Mouse (Mus musculus) gastrocnemius, postnatal 4 days (tissue): Measurements from ENCODE around the gene Phyhd1. TPM values are rescaled to one million over a fixed set of nuclear protein-coding genes. Genes with fewer than 3 reads are reported as not detected.
A peak's percentile ranks its signal among the peaks of the same experiment; 100 is the strongest.

Experiments used
- DNase-seq, 2 experiments: peaks; one replicate each; pipeline ENCODE4 v3.0.0; 2021 to 2022; ENCODE audit warnings: low spot score in 2 of 2, mixed read lengths in 2 of 2
- total RNA-seq, 2 experiments: library from RNA; stranded (reverse); gene quantifications; 2 replicates each; pipeline ENCODE4 v1.2.3; 2021

Phyhd1 gene
- total RNA-seq, 2 experiments from 2014 or later: 16.7 to 19.3 TPM

DNA sequence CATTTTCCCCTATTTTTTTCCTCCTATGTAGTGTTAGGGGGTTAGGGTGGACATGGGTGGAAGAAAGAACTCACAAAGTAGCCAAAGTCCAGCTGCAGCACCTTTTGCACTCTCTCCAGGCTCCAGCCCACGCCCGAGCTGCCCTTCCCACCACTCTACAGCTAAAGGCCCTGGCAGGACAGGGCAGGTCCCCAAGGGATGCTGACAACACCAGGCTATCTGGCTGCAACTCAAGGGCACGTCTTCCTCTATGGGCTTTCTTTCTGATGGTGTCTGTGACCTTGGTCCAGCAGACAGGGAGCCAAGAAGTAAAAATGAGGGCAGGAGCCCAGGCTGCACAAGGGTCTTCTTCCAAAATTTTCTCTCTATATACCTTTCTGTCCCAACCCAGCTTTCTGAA, 15.6 kb downstream of the Phyhd1 start:
- no peak for DNase-seq

DNA sequence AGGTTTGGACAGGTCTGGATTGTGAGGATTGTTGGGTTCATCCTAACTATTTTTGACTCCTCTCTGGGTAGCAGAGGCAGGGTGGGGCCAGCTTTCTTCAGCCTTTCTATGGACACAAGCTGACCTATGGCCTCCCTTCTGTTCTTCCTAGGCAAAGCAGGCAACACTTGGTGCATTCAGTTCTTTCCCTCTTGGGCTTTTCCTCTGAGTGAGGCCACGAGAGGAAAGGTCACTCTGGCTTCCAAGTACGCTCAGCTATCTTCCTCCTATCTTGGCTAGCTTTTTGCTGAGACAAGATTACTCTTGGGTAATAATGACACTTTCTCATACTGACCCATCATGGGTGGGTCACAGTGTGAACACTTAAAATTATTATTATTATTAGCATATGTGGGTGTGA, 17.2 kb downstream of the Phyhd1 start:
- DNase-seq: no peak

DNA sequence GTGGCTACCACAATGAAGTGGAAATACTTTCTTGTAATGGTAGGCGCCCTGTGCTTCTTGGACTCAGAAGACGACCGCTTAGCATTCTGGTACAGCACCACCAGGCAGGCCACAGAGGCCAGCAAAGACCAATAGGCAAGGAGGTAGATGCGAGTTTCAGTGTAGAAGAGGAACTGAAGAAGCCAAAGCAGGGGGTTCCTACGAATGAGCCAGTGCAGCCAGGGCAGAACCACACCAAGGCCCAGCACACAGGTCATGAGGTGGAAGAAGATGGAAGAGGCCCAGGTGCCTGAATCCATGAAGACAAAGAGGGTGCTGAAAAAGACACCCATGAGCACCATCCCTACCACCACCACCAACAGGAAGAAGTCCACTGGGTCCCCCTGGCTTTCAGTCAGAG, 19.0 kb downstream of the Phyhd1 start:
- no peak for DNase-seq

DNA sequence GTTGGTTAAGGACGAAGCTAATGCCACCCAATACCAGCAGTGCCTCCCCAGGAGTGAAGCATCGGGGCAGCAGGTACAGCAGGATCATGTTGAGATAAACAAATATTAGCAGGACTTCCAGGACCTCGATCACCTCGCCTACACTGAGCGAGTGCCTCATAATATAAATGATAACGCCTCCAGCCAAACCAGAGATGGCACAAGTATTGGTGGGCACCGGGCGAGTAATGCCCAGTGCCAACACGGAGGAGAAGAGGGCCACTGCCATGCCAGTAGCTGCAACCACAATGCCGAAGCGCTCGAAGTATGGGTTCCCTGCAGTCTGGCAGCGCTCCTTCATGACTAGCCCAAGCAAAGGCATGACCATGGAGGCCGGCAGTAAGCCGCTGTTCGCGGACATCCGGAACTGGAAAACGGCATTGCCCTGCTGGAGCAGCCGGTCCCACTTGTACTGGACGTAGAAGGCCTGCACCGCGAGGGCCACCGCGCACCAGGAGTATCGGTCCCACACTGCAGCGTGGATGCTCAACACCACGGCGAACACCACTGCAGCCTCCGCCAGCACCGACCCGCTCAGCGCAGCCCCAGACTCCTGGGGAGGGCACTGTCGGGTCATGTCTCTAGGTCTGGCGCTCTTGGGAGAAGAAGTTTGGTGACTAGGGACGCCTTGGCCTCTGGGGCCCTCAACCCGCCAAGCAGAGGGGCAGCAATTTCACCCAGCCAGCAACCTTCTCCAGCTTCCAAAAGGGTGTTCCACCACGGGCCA, 19.6 kb downstream of the Phyhd1 start:
- DNase-seq: peak in 1 of 2 experiments; percentile 25

DNA sequence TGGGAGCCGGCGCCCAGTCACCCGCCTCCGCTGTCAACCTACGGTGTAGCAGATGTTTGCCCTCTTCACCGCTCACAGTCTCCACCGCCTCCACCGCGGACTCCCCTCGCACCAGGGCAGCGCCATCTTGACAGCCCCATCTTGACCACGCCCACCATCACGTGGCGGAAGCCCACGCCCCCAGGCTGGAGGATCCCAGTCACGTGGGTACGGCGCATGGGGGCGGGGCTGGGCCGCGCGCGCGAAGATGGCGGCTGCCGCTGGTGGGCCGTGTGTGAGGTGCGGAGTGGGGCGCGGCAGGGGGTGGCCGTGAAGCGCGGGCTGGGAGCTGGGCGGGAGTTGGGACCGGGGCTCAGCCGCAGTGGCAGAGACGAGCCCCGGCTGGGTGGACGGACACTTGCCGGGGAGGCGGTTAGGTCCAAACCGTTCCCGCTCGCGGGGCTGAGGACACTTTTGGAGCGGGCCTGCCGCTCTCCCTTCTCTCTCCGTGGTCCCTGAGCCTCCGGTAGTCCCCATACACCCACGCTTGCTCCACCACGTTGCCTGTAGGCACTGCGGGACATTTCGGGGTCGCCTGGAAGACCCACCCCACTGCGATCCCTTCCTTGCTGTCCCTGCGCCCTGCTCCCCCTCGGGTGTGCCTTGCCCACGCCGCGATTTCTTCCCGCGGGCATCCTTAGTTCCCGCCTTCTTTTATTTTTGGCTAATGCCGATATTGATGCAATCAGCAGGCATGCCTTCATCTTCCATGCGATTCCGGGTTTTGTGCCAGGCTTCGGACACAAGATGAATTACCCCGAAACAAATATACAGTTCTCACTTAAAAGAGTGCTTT, 20.4 kb downstream of the Phyhd1 start, which contains the start of the genes Dolk and Nup188:
Dolk (minus strand) TSS at position 143 of the 835 bp plus-strand sequence.
Nup188 (plus strand) TSS at position 206 of the 835 bp plus-strand sequence.
- peak; percentile 99 for DNase-seq

DNA sequence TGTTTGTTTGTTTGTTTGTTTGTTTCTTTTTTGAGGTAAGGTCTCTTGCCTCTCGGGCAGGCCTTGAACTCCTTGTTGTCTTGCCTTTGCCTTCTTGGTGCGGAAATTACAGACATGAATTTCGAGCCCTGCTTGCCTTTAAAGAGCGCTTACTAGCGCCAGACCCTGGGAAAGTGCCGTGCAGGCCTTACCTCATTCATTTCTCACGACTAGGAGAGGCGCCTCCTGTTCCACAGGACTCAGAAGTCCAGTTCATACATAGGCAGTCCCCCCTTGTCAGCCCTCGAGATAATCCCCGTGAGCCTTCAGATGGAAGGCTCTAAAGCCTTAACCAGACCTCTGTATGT, 21.0 kb downstream of the Phyhd1 start:
- no peak for DNase-seq

DNA sequence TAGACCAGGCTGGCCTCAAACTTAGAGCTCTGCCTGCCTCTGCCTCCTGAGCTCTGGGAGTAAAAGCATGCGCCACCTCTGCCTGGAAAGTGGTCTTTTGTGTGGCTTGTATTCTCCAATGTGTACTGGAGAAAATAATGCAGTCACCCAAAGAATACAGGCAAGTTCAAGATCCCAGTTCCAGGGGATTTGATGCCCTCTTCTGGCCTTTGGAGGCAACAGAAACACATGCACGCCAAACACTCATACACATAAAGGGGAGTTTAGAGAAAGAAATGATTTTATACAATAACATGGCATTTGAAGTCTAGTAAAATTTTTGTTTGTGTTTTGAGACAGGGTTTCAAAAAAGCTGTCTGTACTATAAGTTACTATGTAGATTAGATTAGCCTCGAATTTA, 33.5 kb downstream of the Phyhd1 start:
- DNase-seq: no peak

DNA sequence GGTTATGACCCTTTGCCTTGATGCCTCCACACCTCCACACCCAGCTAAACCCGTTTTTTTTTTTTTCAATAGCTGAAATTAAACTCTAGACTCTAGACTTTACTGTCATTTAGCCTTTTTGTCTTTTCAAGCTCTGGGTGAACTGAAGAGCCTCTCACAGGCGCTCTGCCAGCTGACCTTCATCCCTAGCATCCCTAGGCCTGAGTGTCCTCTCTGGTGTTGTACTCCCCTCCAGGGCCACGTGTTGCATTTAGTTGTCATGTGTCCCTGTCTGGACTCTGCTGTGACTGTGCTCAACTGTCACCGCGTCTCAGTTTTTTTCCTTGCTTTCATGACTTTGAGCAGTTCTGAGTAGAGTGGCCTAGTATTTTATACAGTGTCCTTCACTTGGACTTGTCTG, 34.0 kb downstream of the Phyhd1 start:
- DNase-seq: no peak

DNA sequence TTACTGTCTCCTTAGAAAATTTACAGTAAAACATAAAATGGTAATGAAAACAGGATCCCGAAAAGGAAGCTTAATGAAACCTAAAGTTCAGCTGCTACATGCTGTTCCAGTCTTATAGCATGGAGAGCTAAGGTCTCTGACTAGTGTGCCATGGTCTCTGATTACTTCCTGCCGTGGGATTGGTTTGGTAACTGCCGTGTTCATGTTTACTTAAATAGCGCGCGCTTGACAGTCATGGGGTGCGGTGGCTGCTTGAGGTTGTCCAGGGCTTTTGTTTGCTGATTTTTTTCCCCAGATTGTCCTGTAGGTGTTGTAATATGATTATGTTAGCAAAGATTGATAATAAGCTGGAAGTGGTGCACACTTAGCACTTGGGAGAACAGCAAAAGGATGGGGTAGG, 40.1 kb downstream of the Phyhd1 start:
- DNase-seq: no peak

DNA sequence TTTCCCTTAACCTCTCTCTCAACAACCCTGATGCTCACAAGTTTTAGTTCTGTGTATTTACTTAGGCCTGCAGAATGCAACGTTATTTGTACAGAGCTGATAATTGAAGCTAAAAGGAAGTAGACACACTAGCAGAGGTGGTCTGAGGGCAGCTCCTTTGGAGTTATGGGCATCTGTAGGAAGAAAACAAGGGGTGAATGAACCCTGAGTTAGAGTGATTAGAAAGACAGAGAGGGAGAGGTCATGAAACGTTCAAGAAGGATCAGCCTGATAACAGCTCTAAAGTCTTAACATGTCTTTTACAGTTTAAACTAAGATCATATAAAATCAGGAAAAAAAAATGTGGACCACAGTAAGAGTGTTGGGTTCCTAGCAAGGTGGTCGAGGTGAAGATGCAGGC, 43.3 kb downstream of the Phyhd1 start:
- DNase-seq: no peak

DNA sequence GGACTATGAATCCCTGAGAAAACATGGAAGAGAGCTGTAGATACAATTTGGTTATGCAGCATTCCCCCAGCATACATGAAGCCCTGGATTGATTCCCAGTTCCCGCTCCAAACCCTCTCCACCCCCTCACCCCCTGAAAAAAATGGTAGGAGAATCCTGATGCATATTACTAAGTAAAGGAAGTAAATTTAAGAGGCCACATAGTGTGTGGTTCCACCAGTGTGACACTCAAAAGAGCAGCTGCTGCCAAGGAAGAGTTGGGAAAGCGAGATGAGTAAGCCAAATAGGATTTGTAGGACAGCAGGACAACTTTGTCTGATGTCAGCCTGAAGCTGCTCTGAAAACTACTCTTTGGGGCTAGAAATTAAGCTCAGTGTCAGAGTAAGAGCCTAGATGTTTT, 45.5 kb downstream of the Phyhd1 start:
- DNase-seq: no peak

DNA sequence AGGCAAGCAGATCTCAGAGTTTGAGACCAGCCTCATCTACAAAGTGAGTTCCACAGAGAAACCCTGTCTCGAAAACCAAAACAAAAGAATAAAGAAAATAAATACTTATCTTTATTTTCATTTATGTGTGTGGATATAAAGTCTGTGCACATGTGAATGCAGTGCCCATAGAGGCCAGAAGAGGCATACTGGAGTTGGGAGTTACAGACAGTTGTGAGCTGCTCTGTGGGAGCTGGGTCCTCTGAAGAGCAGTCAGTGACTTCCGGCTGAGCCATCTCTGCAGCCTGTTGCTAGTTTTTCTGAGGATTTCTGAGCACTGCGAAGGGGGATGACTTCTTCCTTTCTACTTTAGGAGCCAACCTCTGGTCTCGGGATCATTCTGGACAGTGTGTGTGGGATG, 50.1 kb downstream of the Phyhd1 start:
- no peak for DNase-seq

DNA sequence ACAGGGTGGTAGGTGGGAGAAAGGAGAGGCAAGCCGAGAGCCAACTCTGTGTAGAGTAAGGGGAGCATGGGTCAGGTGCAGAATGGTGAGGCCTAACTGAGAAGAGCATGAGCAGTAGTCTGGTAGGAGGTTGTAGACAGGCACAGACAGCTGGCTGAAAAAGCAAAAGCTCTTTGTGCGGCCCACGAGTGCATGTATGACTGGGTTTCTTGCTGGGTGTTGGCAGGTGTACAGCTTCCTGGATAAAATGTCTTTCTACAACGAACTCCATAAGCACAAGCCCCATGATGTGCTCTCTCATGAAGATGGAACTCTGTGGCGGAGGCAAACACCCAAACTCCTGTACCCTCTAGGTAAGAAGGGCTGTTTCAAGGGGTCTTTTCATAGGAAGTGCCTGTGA, 51.0 kb downstream of the Phyhd1 start:
- no peak for DNase-seq

DNA sequence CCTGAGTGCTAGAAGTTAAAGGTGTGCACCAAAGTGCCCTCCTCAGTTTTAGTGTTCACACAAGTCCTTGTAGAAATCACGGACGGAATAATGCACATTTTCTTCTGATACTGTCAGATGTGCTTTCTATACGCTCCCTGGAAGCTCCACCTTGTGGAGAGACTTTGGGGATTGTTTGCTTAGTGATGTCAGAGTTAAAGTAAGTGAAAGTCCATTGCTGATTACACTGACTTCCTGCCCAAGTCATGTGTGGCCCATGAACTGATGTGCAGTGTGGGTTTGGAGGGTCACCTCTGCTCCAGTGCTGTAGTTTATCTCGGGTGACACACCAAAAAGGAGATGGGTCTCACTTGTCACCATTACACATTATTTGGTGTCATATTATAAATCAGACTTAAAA, 53.3 kb downstream of the Phyhd1 start:
- no peak for DNase-seq

DNA sequence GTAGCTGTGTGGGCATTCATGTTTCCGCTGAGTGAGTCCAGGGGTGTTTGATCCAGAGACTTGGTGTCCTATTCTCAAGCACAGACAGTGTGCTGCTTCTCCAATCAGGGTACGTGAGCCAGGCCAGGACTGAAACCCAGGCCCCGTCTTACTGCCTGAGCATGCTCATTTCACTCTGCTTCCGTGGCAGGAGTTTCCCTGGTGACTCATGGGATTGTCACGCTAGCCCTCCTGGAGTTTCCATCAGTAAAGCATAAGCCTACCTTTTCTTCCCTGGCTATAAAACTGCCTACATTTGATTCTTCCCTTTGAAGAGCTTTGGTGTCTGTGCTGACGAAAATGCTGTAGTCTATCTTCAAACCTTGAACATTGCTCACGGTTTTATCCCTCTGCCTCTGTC, 57.1 kb downstream of the Phyhd1 start:
- no peak for DNase-seq

DNA sequence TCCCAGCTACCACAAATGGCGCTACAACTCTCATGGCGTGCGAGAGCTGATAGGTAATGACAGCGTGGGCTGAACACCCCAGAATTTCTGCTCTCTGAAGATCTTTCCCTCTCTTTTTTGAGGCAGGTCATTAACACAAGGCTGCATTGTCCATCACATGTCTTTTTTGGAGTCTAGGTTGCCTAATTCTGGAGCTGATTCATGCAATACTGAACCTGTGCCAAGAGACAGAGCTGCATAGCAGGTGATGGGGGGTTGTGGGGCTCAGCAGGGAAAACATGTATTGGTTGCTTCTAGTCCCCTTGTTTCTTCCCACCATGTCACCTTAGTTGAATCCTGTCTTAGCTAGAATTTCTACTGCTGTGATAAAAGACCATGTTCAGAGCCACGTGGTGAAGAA, 59.3 kb downstream of the Phyhd1 start:
- DNase-seq: no peak

DNA sequence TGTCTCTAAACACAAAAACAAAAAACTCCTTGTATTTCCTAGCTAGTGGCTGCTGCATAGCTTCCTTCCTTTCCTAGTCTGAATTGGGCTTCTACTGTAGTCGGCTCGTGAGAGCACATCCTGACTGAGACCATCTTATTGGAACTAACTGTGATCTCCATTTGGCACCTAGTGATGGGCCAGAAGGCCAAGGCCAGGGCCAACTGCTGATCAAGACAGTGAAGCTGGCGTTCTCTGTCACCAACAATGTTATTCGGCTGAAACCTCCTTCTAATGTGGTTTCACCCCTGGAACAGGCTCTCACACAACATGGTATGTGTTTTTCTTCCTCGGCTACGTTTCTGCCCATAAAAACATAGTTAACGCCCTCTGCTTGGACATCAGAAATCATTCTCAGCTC, 61.3 kb downstream of the Phyhd1 start:
- DNase-seq: no peak

DNA sequence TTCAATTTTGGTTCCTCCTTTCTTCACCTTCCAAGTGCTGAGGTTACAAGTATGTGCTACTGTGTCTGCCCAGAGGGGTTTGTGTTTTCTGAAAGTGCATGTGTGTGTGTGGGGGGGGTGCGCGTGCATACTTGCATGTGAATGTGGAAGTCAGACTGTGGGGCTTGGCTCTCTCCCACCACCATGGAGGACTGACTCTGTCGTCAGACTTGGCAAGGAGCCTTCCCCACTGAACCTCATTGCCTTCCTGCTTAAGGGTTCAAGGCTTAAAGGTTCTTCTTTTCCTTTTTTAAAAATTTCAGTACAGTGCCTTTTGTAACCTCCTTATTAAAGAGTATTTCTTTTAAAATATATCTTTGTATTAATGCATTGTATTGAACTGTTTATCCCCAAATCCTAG, 62.8 kb downstream of the Phyhd1 start:
- DNase-seq: no peak
